Mouse (Mus musculus) heart, postnatal 0 days (tissue): ENCODE results near the gene Tube1. TPM values are rescaled to one million over a fixed set of nuclear protein-coding genes. Genes with fewer than 3 reads are reported as not detected.

Experiments used
- ATAC-seq: fragments of 200-750 bp; cut with Nextera tagmentation; 2 replicates; pipeline ENCODE4 v1.8.0; 2017; ENCODE audit warnings: low read depth, moderate number of reproducible peaks, moderate library complexity; ENCODE audit not compliant: insufficient read depth
- DNase-seq: peaks from one replicate; pipeline ENCODE4 v3.0.0-alpha.2; 2016; ENCODE audit warnings: low spot score
- H3K27ac ChIP-seq: fragments of 300-500 bp; sonication (generic); 2 replicates; pipeline ENCODE4 v1.5.1; 2014; ENCODE audit warnings: low read depth, mild to moderate bottlenecking
- H3K27me3 ChIP-seq: fragments of 300-500 bp; sonication (generic); 2 replicates; pipeline ENCODE4 v1.6.1; 2014; ENCODE audit warnings: low read length, mixed read lengths; ENCODE audit not compliant: control insufficient read depth, insufficient read depth
- H3K36me3 ChIP-seq: fragments of 300-500 bp; sonication (generic); replicated peaks from 2 replicates; pipeline ENCODE4 v1.6.1; 2014; ENCODE audit warnings: low read length, mixed read lengths; ENCODE audit not compliant: control insufficient read depth, insufficient read depth
- H3K4me1 ChIP-seq: fragments of 300-500 bp; sonication (generic); 2 replicates; pipeline ENCODE4 v1.6.1; 2014; ENCODE audit warnings: antibody characterized with exemption; ENCODE audit not compliant: control insufficient read depth, insufficient read depth
- H3K4me2 ChIP-seq: fragments of 300-500 bp; sonication (generic); 2 replicates; pipeline ENCODE4 v1.6.1; 2014; ENCODE audit warnings: low read depth, mild to moderate bottlenecking, low read length, moderate library complexity
- H3K4me3 ChIP-seq: fragments of 300-500 bp; sonication (generic); 2 replicates; pipeline ENCODE4 v1.5.1; 2014; ENCODE audit warnings: low read depth, low read length
- H3K9ac ChIP-seq: fragments of 300-500 bp; sonication (generic); replicated peaks from 2 replicates; pipeline ENCODE4 v1.6.1; 2014; ENCODE audit warnings: low read depth, low read length, mixed read lengths
- H3K9me3 ChIP-seq: fragments of 300-500 bp; sonication (generic); replicated peaks from 2 replicates; pipeline ENCODE4 v1.6.1; 2016; ENCODE audit warnings: low read length; ENCODE audit not compliant: control insufficient read depth
- CTCF ChIP-seq: IDR thresholded peaks from 2 replicates; pipeline ENCODE4 v1.5.1; 2016; ENCODE audit warnings: antibody characterized with exemption, control low read depth, low read depth
- EP300 ChIP-seq: IDR thresholded peaks from 2 replicates; pipeline ENCODE4 v1.6.1; 2016; ENCODE audit warnings: antibody characterized with exemption, low read depth
- WGBS: fragments of 180-500 bp; shearing (Covaris S2); extraction: QIAGEN DNeasy Blood & Tissue Kit; methylation state at CpG from one replicate; pipeline ENCODE4 v1.1.7; 2014; 5-methylcytosine and 5-hydroxymethylcytosine counted together
- polyA plus RNA-seq: library from polyadenylated mRNA; unstranded; fragments of >200 nt; fragmentation: Nextera tagmentation; extraction: Ambion mirVana; gene quantifications from 2 replicates; pipeline ENCODE4 v1.2.1, GENCODE M21; 2015
- total RNA-seq: library from RNA; depleted of rRNA; stranded (reverse); fragments of >200 nt; gene quantifications from 2 replicates; pipeline ENCODE4 v1.2.3, GENCODE M21; 2014; ENCODE audit warnings: low replicate concordance

The Tube1 gene
- total and polyA plus RNA-seq, 2 experiments from 2014 or later = 1.9 to 2.0 TPM

DNA sequence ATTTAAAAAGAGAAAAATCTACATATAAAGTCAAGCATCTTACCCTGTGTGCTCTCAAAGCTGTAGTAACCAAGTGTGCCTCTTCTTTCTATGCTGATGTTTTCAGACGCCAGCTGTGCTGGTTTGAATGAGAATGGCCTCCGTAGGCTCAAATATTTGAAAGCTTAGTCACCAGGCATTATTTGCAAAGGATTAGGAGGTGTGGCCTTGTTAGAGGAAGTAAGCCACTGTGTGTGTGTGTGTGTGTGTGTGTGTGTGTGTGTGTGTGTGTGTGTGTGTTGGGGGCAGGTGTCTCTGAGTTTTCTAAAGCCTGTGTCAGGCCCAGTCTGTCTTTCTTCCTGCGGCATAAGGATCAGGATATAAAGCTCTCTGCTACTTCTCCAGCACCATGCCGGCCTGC is 26.8 kb upstream of the Tube1 start:
- WGBS = 59% methylated on average over 4 of the region's 4 CpGs
- peaks cover 85% of the 10 kb centered on the region for H3K36me3 ChIP-seq
- no peak for ATAC-seq
- H3K9ac ChIP-seq = no peak overlapping the region
- no peak for TF ChIP-seq CTCF
- no peak for TF ChIP-seq EP300
- H3K9me3 ChIP-seq = no peaks in the 10 kb centered on the region
- H3K4me3 ChIP-seq = no peak overlapping the region
- no peak overlapping the region for H3K27ac ChIP-seq
- DNase-seq = no peak
- H3K4me2 ChIP-seq = no peak overlapping the region
- no peaks in the 10 kb centered on the region for H3K27me3 ChIP-seq
- H3K4me1 ChIP-seq = no peaks in the 10 kb centered on the region

DNA sequence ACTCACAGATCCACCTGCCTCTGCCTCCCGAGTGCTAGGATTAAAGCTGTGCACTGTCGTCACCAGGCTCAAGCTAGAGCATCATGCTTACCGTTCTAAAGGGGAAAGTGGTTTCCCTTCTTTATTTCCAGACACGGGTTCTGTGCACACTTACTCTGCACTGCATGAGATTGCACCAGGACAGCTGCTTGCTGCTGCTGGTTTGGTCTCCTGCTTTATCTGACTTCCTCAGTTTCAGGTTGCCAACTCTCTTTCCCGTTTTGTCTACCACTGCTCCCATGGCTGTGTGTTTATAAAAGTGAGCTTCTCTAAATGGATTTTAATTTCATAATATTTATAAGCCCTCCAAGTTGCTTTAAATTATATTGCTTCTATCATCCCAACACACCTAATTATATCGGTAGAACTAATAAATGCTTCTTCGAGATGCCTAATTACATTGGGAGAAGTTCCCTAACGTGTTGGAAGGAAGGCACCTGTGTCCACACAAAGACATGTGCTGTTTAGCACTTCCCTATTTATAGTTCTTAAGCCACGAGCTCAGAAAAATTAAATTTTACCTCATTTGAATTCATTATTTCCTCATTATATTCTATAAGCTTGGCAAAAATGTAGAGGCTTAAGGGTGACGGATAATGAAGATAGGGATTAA is 24.8 kb upstream of the Tube1 start:
- ATAC-seq (no peak), DNase-seq (no peak)
- 68% methylated on average over 10 of the region's 10 CpGs for WGBS
- no peak overlapping the region for H3K4me2 ChIP-seq
- no peak overlapping the region for H3K9ac ChIP-seq
- no peaks in the 10 kb centered on the region for H3K27me3 ChIP-seq
- H3K36me3 ChIP-seq = peaks cover 71% of the 10 kb centered on the region
- H3K9me3 ChIP-seq = no peaks in the 10 kb centered on the region
- no peak overlapping the region for H3K4me3 ChIP-seq
- H3K4me1 ChIP-seq = no peaks in the 10 kb centered on the region
- no peak overlapping the region for H3K27ac ChIP-seq
- TF ChIP-seq EP300 (no peak), CTCF (no peak)

DNA sequence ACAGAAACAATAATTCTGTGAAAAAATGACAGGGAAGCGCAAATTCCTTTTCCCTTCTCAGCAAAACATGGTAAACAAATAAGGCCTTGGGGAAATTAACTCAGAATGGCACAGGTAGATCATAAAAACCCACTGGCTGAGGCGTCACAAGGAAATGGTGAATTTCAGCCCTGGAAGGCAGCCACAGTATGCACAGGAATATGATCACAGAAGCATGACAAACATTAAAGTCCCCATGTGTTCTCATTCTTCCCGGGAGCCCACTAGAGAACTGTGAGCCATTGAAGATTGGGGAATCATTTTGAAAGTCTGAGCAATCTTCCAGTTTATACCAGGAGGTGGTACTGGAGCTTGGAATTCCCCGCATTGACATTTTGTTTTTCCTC is 24.3 kb upstream of the Tube1 start:
- H3K9ac ChIP-seq = no peak overlapping the region
- H3K9me3 ChIP-seq = no peaks in the 10 kb centered on the region
- ATAC-seq = no peak
- no peak for TF ChIP-seq CTCF
- no peak for TF ChIP-seq EP300
- no peaks in the 10 kb centered on the region for H3K4me1 ChIP-seq
- peaks cover 71% of the 10 kb centered on the region for H3K36me3 ChIP-seq
- no peak for DNase-seq
- H3K4me3 ChIP-seq = no peak overlapping the region
- 78% methylated on average over 4 of the region's 4 CpGs for WGBS
- no peak overlapping the region for H3K27ac ChIP-seq
- no peak overlapping the region for H3K4me2 ChIP-seq
- H3K27me3 ChIP-seq = no peaks in the 10 kb centered on the region

DNA sequence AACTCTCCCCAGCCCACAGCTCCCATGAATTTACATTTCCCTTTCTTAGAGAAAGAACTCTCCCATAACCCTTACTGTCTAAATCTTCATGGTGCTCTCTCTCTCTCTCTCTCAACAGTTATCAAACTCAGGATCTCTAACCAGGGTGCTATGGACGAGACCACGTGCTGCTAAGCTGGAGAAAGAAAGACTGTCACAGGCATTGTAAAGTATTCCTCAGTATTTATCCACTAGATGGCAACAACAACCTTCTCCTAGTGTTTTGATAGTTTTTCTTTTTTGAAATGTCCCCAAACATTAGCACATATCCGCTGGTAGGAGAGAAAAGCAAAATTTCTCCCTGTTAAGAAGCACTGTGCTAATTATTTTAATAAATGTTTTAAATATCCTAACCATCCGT is 12.4 kb upstream of the Tube1 start:
- WGBS = 25% methylated on average over 4 of the region's 4 CpGs
- no peaks in the 10 kb centered on the region for H3K9me3 ChIP-seq
- H3K4me3 ChIP-seq = no peak overlapping the region
- no peak overlapping the region for H3K4me2 ChIP-seq
- no peak overlapping the region for H3K9ac ChIP-seq
- H3K27ac ChIP-seq = no peak overlapping the region
- no peaks in the 10 kb centered on the region for H3K27me3 ChIP-seq
- ATAC-seq (no peak), DNase-seq (no peak)
- H3K36me3 ChIP-seq = no peaks in the 10 kb centered on the region
- TF ChIP-seq EP300 (no peak), CTCF (peak; percentile 46)
- no peaks in the 10 kb centered on the region for H3K4me1 ChIP-seq

DNA sequence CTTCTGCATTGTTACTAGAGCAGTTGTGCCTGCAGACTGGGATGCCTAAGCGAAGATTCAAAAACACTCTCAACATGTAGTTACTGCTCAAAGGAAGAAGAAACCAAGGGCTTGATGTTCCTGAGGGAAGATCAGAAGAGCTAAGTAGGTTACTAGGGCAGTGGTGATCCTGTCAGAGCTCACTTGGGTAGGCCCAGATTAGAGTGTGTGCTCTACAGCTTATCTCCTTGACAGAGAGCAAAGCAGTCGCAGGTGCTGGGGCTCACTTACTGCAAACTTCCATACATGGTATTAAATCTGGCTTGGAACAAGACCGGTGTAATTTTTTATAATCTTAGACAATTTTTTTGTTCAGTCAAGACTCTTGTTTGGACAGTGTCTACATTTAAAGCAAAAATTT is 4.0 kb downstream of the Tube1 start:
- DNase-seq (no peak), ATAC-seq (no peak)
- no peak for TF ChIP-seq CTCF
- no peak for TF ChIP-seq EP300
- 61% methylated on average over 3 of the region's 3 CpGs for WGBS
- Histone ChIP-seq H3K4me2 (no peak overlapping the region; the same call in 1 of the 2 replicates), H3K4me1 (no peaks in the 10 kb centered on the region), H3K4me3 (no peak overlapping the region), H3K9me3 (no peaks in the 10 kb centered on the region), H3K27ac (peak overlapping the region; percentile 57; the same call in 1 of the 2 replicates), H3K9ac (no peak overlapping the region), H3K36me3 (peaks cover 34% of the 10 kb centered on the region), H3K27me3 (no peaks in the 10 kb centered on the region)

DNA sequence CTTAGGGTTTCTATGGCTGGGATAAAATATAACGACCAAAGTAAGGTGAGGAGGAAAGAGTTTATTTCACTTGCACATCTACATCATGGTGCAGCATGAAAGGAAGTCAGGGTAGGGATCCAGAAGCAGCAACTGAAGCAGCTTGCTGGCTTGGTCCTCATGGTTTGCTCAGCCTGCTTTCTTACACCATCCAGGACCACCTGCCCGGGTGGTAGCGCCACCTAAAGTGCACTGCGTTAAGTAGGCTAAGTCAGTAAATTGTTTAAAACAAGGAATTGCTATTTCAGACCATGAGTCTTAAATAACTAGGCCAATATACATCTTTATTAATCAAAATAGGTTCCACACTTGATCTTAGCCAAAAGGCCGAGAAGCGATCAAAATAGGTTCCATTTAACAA is 5.0 kb downstream of the Tube1 start:
- Histone ChIP-seq H3K4me3 (no peak overlapping the region), H3K36me3 (peaks cover 41% of the 10 kb centered on the region), H3K9ac (no peak overlapping the region), H3K4me1 (no peaks in the 10 kb centered on the region), H3K27ac (no peak overlapping the region; the same call in 1 of the 2 replicates), H3K27me3 (no peaks in the 10 kb centered on the region), H3K9me3 (no peaks in the 10 kb centered on the region), H3K4me2 (no peak overlapping the region)
- ATAC-seq = no peak
- DNase-seq = no peak
- no peak for TF ChIP-seq EP300
- no peak for TF ChIP-seq CTCF
- WGBS = 85% methylated on average over 6 of the region's 6 CpGs
